Mouse (Mus musculus): ENCODE measurements around the gene Per2. TPM values are rescaled to one million over a fixed set of nuclear protein-coding genes. Genes with fewer than 3 reads are reported as not detected.

Gene Per2
- 3.4 and 5.6 TPM in 2 replicates for polyA plus RNA-seq (2014; fragmentation: Nextera tagmentation; extraction: Ambion mirVana)

GRCm38 (mm10) chr1:91459059-91459809, at the start of gene Per2:
Per2 (minus strand) TSS chr1:91459324.
- H3K9ac ChIP-seq (ENCODE audit: low read length), result peak within 1 kb of the TSS; percentile 75
- H3K36me3 ChIP-seq (ENCODE audit: control insufficient read depth, insufficient read depth, low read length), result no peaks in the 10 kb centered on the region
- H3K27me3 ChIP-seq (ENCODE audit: control insufficient read depth, insufficient read depth, low read length), result no peaks in the 10 kb centered on the region
- H3K27ac ChIP-seq (replicated peaks in 1 of 2; ENCODE audit: control insufficient read depth in 1 of 2, insufficient read depth in 1 of 2, low read depth in 2 of 2, low read length in 2 of 2), result peak within 1 kb of the TSS; percentile 9 to 64; a peak in 3 of 4 replicates
- ATAC-seq (ENCODE audit: insufficient number of reproducible peaks, insufficient read depth, low FRiP score, low read depth), result peak; percentile 94
- peaks cover 34 to 46% of the 10 kb centered on the region in 2 experiments for H3K4me1 ChIP-seq (ENCODE audit: control insufficient read depth in 2 of 2, insufficient read depth in 2 of 2, low read length in 2 of 2)
- no peaks in the 10 kb centered on the region for H3K9me3 ChIP-seq (ENCODE audit: control insufficient read depth, low read length)
- peak within 1 kb of the TSS; percentile 63 to 76 for H3K4me3 ChIP-seq (ENCODE audit: control insufficient read depth in 1 of 2, insufficient read depth in 1 of 2, low read depth in 1 of 2, low read length in 2 of 2)
- H3K4me2 ChIP-seq (ENCODE audit: low read length), result peak within 1 kb of the TSS; percentile 88
- under 1% methylated on average over 89 of the region's 91 CpGs for WGBS

GRCm38 (mm10) chr1:91504615-91505014, 45.5 kb upstream of the Per2 start:
- Histone ChIP-seq H3K4me1 (ENCODE audit: control insufficient read depth in 2 of 2, insufficient read depth in 2 of 2, low read length in 2 of 2) (0 out of 4 replicates have a peak, but pooled peaks cover 0 to 2% of the 10 kb centered on the region in 2 experiments), H3K4me3 (ENCODE audit: control insufficient read depth in 1 of 2, insufficient read depth in 1 of 2, low read depth in 1 of 2, low read length in 2 of 2) (no peak overlapping the region), H3K4me2 (ENCODE audit: low read length) (no peak overlapping the region), H3K36me3 (ENCODE audit: control insufficient read depth, insufficient read depth, low read length) (peaks cover 52% of the 10 kb centered on the region), H3K9ac (ENCODE audit: low read length) (no peak overlapping the region), H3K27me3 (ENCODE audit: control insufficient read depth, insufficient read depth, low read length) (no peaks in the 10 kb centered on the region), H3K27ac (replicated peaks in 1 of 2; ENCODE audit: control insufficient read depth in 1 of 2, insufficient read depth in 1 of 2, low read depth in 2 of 2, low read length in 2 of 2) (no peak overlapping the region), H3K9me3 (ENCODE audit: control insufficient read depth, low read length) (no peaks in the 10 kb centered on the region)
- 52% methylated on average over 3 of the region's 3 CpGs for WGBS
- ATAC-seq (ENCODE audit: insufficient number of reproducible peaks, insufficient read depth, low FRiP score, low read depth), result no peak

GRCm38 (mm10) chr1:91498579-91498978, 39.5 kb upstream of the Per2 start:
- Histone ChIP-seq H3K4me1 (ENCODE audit: control insufficient read depth in 2 of 2, insufficient read depth in 2 of 2, low read length in 2 of 2) (peaks cover 8 to 16% of the 10 kb centered on the region in 2 experiments), H3K27ac (replicated peaks in 1 of 2; ENCODE audit: control insufficient read depth in 1 of 2, insufficient read depth in 1 of 2, low read depth in 2 of 2, low read length in 2 of 2) (no peak overlapping the region), H3K9me3 (ENCODE audit: control insufficient read depth, low read length) (no peaks in the 10 kb centered on the region), H3K27me3 (ENCODE audit: control insufficient read depth, insufficient read depth, low read length) (no peaks in the 10 kb centered on the region), H3K9ac (ENCODE audit: low read length) (no peak overlapping the region), H3K36me3 (ENCODE audit: control insufficient read depth, insufficient read depth, low read length) (peaks cover 33% of the 10 kb centered on the region), H3K4me3 (ENCODE audit: control insufficient read depth in 1 of 2, insufficient read depth in 1 of 2, low read depth in 1 of 2, low read length in 2 of 2) (no peak overlapping the region), H3K4me2 (ENCODE audit: low read length) (no peak overlapping the region)
- no peak for ATAC-seq (ENCODE audit: insufficient number of reproducible peaks, insufficient read depth, low FRiP score, low read depth)
- 93% methylated on average over 6 of the region's 6 CpGs for WGBS

- H3K4me1 ChIP-seq (ENCODE audit: control insufficient read depth in 2 of 2, insufficient read depth in 2 of 2, low read length in 2 of 2), result peaks cover 8 to 16% of the 10 kb centered on the region in 2 experiments
- peak overlapping the region; percentile 88 for H3K9ac ChIP-seq (ENCODE audit: low read length)
- no peak for ATAC-seq (ENCODE audit: insufficient number of reproducible peaks, insufficient read depth, low FRiP score, low read depth)
- H3K27me3 ChIP-seq (ENCODE audit: control insufficient read depth, insufficient read depth, low read length), result no peaks in the 10 kb centered on the region
- H3K4me3 ChIP-seq (ENCODE audit: control insufficient read depth in 1 of 2, insufficient read depth in 1 of 2, low read depth in 1 of 2, low read length in 2 of 2), result peak overlapping the region; percentile 91 to 97
- no peak overlapping the region for H3K27ac ChIP-seq (replicated peaks in 1 of 2; ENCODE audit: control insufficient read depth in 1 of 2, insufficient read depth in 1 of 2, low read depth in 2 of 2, low read length in 2 of 2)
- no peaks in the 10 kb centered on the region for H3K9me3 ChIP-seq (ENCODE audit: control insufficient read depth, low read length)
- peaks cover 11% of the 10 kb centered on the region for H3K36me3 ChIP-seq (ENCODE audit: control insufficient read depth, insufficient read depth, low read length)
- peak overlapping the region; percentile 92 for H3K4me2 ChIP-seq (ENCODE audit: low read length)
- WGBS, result 45% methylated on average over 5 of the region's 5 CpGs
Observed at GRCm38 (mm10) chr1:91495321-91495720, 36.2 kb upstream of the Per2 start.

- Histone ChIP-seq H3K9me3 (ENCODE audit: control insufficient read depth, low read length) (no peaks in the 10 kb centered on the region), H3K4me2 (ENCODE audit: low read length) (peak within 1 kb of the TSS; percentile 92), H3K4me1 (ENCODE audit: control insufficient read depth in 2 of 2, insufficient read depth in 2 of 2, low read length in 2 of 2) (peaks cover 8 to 16% of the 10 kb centered on the region in 2 experiments), H3K27ac (replicated peaks in 1 of 2; ENCODE audit: control insufficient read depth in 1 of 2, insufficient read depth in 1 of 2, low read depth in 2 of 2, low read length in 2 of 2) (no peak within 1 kb of the TSS), H3K9ac (ENCODE audit: low read length) (peak within 1 kb of the TSS; percentile 88), H3K36me3 (ENCODE audit: control insufficient read depth, insufficient read depth, low read length) (peaks cover 4% of the 10 kb centered on the region; the same call in 1 of the 2 replicates), H3K4me3 (ENCODE audit: control insufficient read depth in 1 of 2, insufficient read depth in 1 of 2, low read depth in 1 of 2, low read length in 2 of 2) (peak within 1 kb of the TSS; percentile 91 to 97), H3K27me3 (ENCODE audit: control insufficient read depth, insufficient read depth, low read length) (no peaks in the 10 kb centered on the region)
- under 1% methylated on average over 77 of the region's 79 CpGs for WGBS
- peak; percentile 94 for ATAC-seq (ENCODE audit: insufficient number of reproducible peaks, insufficient read depth, low FRiP score, low read depth)
Observed at GRCm38 (mm10) chr1:91494457-91495140, 35.5 kb upstream of the Per2 start, which contains the start of gene Traf3ip1. Traf3ip1 (plus strand) TSS chr1:91494647.

GRCm38 (mm10) chr1:91493938-91494337, 34.8 kb upstream of the Per2 start:
- H3K4me3 ChIP-seq (ENCODE audit: control insufficient read depth in 1 of 2, insufficient read depth in 1 of 2, low read depth in 1 of 2, low read length in 2 of 2), result peak overlapping the region; percentile 91 to 97; a peak in 3 of 4 replicates
- peaks cover 8 to 16% of the 10 kb centered on the region in 2 experiments for H3K4me1 ChIP-seq (ENCODE audit: control insufficient read depth in 2 of 2, insufficient read depth in 2 of 2, low read length in 2 of 2)
- H3K9ac ChIP-seq (ENCODE audit: low read length), result peak overlapping the region; percentile 88; the same call in 1 of the 2 replicates
- H3K27me3 ChIP-seq (ENCODE audit: control insufficient read depth, insufficient read depth, low read length), result no peaks in the 10 kb centered on the region
- 46% methylated on average over 3 of the region's 3 CpGs for WGBS
- no peaks in the 10 kb centered on the region for H3K9me3 ChIP-seq (ENCODE audit: control insufficient read depth, low read length)
- H3K4me2 ChIP-seq (ENCODE audit: low read length), result peak overlapping the region; percentile 92
- no peaks in the 10 kb centered on the region for H3K36me3 ChIP-seq (ENCODE audit: control insufficient read depth, insufficient read depth, low read length)
- H3K27ac ChIP-seq (replicated peaks in 1 of 2; ENCODE audit: control insufficient read depth in 1 of 2, insufficient read depth in 1 of 2, low read depth in 2 of 2, low read length in 2 of 2), result no peak overlapping the region
- no peak for ATAC-seq (ENCODE audit: insufficient number of reproducible peaks, insufficient read depth, low FRiP score, low read depth)

- no peak overlapping the region for H3K27ac ChIP-seq (replicated peaks in 1 of 2; ENCODE audit: control insufficient read depth in 1 of 2, insufficient read depth in 1 of 2, low read depth in 2 of 2, low read length in 2 of 2)
- peaks cover 8 to 16% of the 10 kb centered on the region in 2 experiments for H3K4me1 ChIP-seq (ENCODE audit: control insufficient read depth in 2 of 2, insufficient read depth in 2 of 2, low read length in 2 of 2)
- H3K36me3 ChIP-seq (ENCODE audit: control insufficient read depth, insufficient read depth, low read length), result no peaks in the 10 kb centered on the region
- ATAC-seq (ENCODE audit: insufficient number of reproducible peaks, insufficient read depth, low FRiP score, low read depth), result no peak
- no peaks in the 10 kb centered on the region for H3K27me3 ChIP-seq (ENCODE audit: control insufficient read depth, insufficient read depth, low read length)
- no peaks in the 10 kb centered on the region for H3K9me3 ChIP-seq (ENCODE audit: control insufficient read depth, low read length)
- WGBS, result 42% methylated on average over 2 of the region's 2 CpGs
- H3K9ac ChIP-seq (ENCODE audit: low read length), result no peak overlapping the region
- H3K4me2 ChIP-seq (ENCODE audit: low read length), result no peak overlapping the region
- H3K4me3 ChIP-seq (ENCODE audit: control insufficient read depth in 1 of 2, insufficient read depth in 1 of 2, low read depth in 1 of 2, low read length in 2 of 2), result no peak overlapping the region
Observed at GRCm38 (mm10) chr1:91492740-91493139, 33.6 kb upstream of the Per2 start.

Measured in heart, embryonic 14.5 days (tissue).